Mouse (Mus musculus) CD4-positive, CD25-positive, alpha-beta regulatory T cell, adult 4 months (primary cell): ENCODE measurements at regions not wholly inside any gene's neighbourhood (a gene's known extent, or its start where the extent isn't known, plus 50 kb on each side); places are given as distances from the start of the nearest gene placed in this dataset.
A peak's percentile ranks its signal among the peaks of the same experiment; 100 is the strongest.

Experiments
- ATAC-seq: one replicate; pipeline ENCODE4 v1.8.0; 2017

DNA sequence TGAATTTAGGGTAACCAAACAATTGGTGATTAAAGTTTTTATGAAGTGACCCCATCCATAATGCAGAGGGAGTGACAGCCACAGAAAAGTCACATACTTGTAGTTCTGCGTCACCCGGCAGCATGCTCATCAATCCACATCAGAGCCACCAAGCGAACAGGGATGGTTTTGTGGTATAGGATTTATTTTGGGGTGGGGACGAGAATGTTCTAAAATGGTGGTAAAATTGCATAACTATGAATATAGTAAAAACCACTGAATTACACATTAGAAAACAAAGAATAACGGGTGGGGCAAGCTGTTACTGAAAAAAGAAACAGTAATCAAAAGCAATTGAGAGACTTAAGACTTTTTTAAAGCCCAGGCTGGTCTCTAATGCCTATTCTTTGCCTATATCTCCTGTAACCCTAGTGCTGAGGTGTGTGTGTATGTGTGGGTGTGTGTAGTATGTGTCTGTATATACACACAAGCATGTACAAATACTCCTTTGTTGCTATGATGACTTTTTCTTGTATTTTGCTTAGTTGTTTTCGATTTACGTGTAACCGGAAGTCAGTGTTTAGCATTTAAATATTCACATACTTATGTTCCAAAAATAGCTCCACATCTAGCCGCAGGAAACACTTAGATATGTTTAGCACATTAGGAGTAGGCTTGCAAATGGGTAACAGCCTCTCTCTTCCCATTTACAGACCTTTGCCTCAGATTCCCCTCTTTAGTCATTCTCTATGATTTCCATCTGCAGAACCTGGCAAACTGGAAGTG lies 57.4 kb upstream of the Jak2 start:
- ATAC-seq: peak; percentile 80

DNA sequence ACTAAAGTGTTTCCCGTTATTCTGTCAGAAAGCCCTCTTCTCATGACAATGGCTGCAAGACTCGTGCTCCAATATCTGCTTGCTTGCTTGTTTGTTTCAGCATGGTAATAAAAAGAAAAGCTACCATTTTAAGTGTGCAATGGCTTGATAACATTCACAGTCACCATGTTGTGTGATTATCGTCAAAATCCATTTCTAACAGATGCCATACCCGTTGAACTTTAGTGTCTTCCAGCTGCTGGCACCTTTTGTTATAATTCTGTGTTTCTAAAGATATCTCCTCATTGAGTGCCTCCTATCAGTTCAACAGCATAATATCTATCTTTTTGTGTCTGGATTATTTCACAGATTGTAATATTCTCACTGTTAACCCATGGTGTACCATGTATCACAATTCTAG lies 55.4 kb upstream of the Jak2 start:
- ATAC-seq: no peak

- ATAC-seq: no peak
Observed at GRCm38 (mm10) chr19:29198636-29199035, 53.0 kb upstream of the Jak2 start.

GRCm38 (mm10) chr19:29199117-29199823 lies 52.4 kb upstream of the Jak2 start:
- no peak for ATAC-seq

DNA sequence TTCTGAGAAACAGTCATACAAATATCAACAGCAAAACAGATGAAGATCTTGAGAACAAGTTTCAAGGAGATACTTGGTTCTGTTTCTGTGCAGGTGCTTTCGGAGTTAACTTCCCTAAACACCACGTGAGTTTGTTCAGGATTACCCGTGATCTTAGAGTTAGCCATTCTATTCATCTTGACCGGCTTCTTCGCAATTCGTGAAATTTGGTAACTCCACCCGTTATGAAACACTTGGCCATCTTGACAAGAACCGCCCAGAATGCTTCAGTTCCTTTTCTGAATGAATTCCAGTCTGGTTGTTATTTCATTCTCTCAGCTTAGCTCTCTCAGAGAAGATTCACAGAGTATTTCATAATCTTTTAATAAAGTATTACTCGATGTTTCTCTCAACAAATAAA lies 50.0 kb upstream of the Jak2 start:
- ATAC-seq: no peak
